Mouse (Mus musculus) olfactory bulb, adult 2 months (tissue): ENCODE results near the gene Cacna2d4.

Experiments used
- CTCF ChIP-seq: fragments of 200-500 bp; IDR thresholded peaks from 2 replicates; pipeline ENCODE4 v1.5.1; 2012; ENCODE audit warnings: low read depth, mild to moderate bottlenecking, low read length, moderate library complexity; ENCODE audit not compliant: insufficient read depth
- POLR2A ChIP-seq: fragments of 200-500 bp; IDR thresholded peaks from 2 replicates; pipeline ENCODE4 v1.6.1; 2012; ENCODE audit warnings: mild to moderate bottlenecking, low read depth, low read length, moderate library complexity; ENCODE audit not compliant: insufficient read depth

DNA sequence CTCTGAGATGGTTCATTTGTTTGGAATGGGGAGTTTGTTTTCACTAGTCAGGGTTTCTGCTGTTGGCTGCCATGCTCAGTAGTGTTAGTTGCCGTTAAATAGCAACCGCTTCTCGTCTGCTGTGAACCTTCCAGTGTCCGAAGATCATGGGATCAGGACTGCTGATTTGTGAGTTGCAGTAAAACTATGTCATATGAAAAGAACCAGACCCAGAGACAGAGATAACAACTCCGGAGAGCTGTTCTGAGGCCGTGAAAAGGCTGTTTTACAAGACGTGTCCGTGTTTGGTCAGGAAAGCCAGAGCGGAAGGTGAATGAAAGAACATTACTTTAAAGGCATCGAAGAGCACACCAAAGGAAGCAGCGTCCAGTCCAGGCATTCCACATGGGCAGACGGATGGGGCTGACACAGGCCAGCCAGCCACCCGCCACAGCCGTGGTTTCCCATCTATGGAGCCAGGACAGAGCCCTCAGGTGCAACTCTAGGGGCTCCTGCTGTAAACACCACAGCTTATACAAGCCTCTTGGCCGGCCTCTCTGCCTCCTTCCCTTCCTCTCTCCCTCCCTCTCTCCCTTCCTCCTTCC, 42.7 kb upstream of the Cacna2d4 start:
- no peak for TF ChIP-seq POLR2A
- TF ChIP-seq CTCF: no peak
